Mouse (Mus musculus): ENCODE data around the gene Sh3bgrl2. TPM values are rescaled to one million over a fixed set of nuclear protein-coding genes. Genes with fewer than 3 reads are reported as not detected.

Sh3bgrl2 gene
- polyA plus RNA-seq, 1 experiment from 2014 or later: 13.9 TPM

Other genes starting within 250 kb of the Sh3bgrl2 start
- 12.8 and 14.6 TPM in 2 replicates for gene Lca5, start 107.2 kb upstream of the Sh3bgrl2 start, polyA plus RNA-seq (2014; fragmentation: Nextera tagmentation; extraction: Ambion mirVana)